Mouse (Mus musculus) heart, embryonic 14.5 days (tissue): ENCODE results near the gene Lbhd2. TPM values are rescaled to one million over a fixed set of nuclear protein-coding genes. Genes with fewer than 3 reads are reported as not detected.
A peak's percentile ranks its signal among the peaks of the same experiment; 100 is the strongest.

Source experiments
- ATAC-seq: fragments of 200-750 bp; cut with Nextera tagmentation; 2 replicates; pipeline ENCODE4 v1.8.0; 2017; ENCODE audit warnings: low read depth, moderate TSS enrichment; ENCODE audit not compliant: insufficient number of reproducible peaks, insufficient read depth, low FRiP score
- H3K27ac ChIP-seq, 2 experiments: fragments of 200-500 bp in 1 of 2; fragments of 300-500 bp in 1 of 2; sonication (generic) in 1 of 2; replicated peaks in 1 of 2; 2 replicates each; pipeline ENCODE4 v1.5.1; 2012 to 2014; ENCODE audit warnings: low read depth in 2 of 2, low read length in 2 of 2, control low read depth in 1 of 2, mild to moderate bottlenecking in 1 of 2, mixed read lengths in 1 of 2; ENCODE audit not compliant: control insufficient read depth in 1 of 2, insufficient read depth in 1 of 2
- H3K27me3 ChIP-seq: fragments of 300-500 bp; sonication (generic); 2 replicates; pipeline ENCODE4 v1.6.1; 2014; ENCODE audit warnings: mild to moderate bottlenecking, low read length, control low read depth; ENCODE audit not compliant: control insufficient read depth, insufficient read depth
- H3K36me3 ChIP-seq: fragments of 300-500 bp; sonication (generic); 2 replicates; pipeline ENCODE4 v1.6.1; 2014; ENCODE audit warnings: mild to moderate bottlenecking, control low read depth, low read length, mixed read lengths; ENCODE audit not compliant: control insufficient read depth, insufficient read depth
- H3K4me1 ChIP-seq, 2 experiments: fragments of 200-500 bp in 1 of 2; fragments of 300-500 bp in 1 of 2; sonication (generic) in 1 of 2; 2 replicates each; pipeline ENCODE4 v1.6.1; 2012 to 2014; ENCODE audit warnings: low read length in 2 of 2, control low read depth in 1 of 2, mixed read lengths in 1 of 2; ENCODE audit not compliant: control insufficient read depth in 2 of 2, insufficient read depth in 2 of 2
- H3K4me2 ChIP-seq: fragments of 300-500 bp; sonication (generic); 2 replicates; pipeline ENCODE4 v1.6.1; 2014; ENCODE audit warnings: mild to moderate bottlenecking, low read length
- H3K4me3 ChIP-seq, 2 experiments: fragments of 200-500 bp in 1 of 2; fragments of 300-500 bp in 1 of 2; sonication (generic) in 1 of 2; 2 replicates each; pipeline ENCODE4 v1.5.1; 2012 to 2014; ENCODE audit warnings: low read length in 2 of 2, mild to moderate bottlenecking in 2 of 2, control low read depth in 1 of 2, low read depth in 1 of 2, moderate library complexity in 1 of 2; ENCODE audit not compliant: control insufficient read depth in 1 of 2, insufficient read depth in 1 of 2
- H3K9ac ChIP-seq: fragments of 300-500 bp; sonication (generic); 2 replicates; pipeline ENCODE4 v1.6.1; 2014; ENCODE audit warnings: mild to moderate bottlenecking, low read length
- H3K9me3 ChIP-seq: fragments of 300-500 bp; sonication (generic); 2 replicates; pipeline ENCODE4 v1.6.1; 2016; ENCODE audit warnings: low read length, control low read depth; ENCODE audit not compliant: control insufficient read depth
- WGBS: fragments of 180-500 bp; shearing (Covaris S2); extraction: QIAGEN DNeasy Blood & Tissue Kit; methylation state at CpG from one replicate; pipeline ENCODE4 v1.1.7; 2014; 5-methylcytosine and 5-hydroxymethylcytosine counted together
- polyA plus RNA-seq: library from polyadenylated mRNA; unstranded; fragments of >200 nt; fragmentation: Nextera tagmentation; extraction: Ambion mirVana; gene quantifications from 2 replicates; pipeline ENCODE4 v1.2.1, GENCODE M21; 2014

Gene Lbhd2
- polyA plus RNA-seq, 1 experiment from 2014 or later, result 1.2 TPM

GRCm38 (mm10) chr12:111434164-111434744 lies 27.6 kb downstream of the Lbhd2 start:
- Histone ChIP-seq H3K9ac (no peak overlapping the region), H3K36me3 (no peaks in the 10 kb centered on the region), H3K9me3 (no peaks in the 10 kb centered on the region), H3K4me1 (peaks cover 27 to 48% of the 10 kb centered on the region in 2 experiments), H3K27me3 (peaks cover 53% of the 10 kb centered on the region), H3K4me3 (no peak overlapping the region), H3K27ac (peak overlapping the region; percentile 42 to 72; a peak in 3 of 4 replicates), H3K4me2 (peak overlapping the region; percentile 3; the same call in 1 of the 2 replicates)
- no peak; the same call in 1 of the 2 replicates for ATAC-seq
- WGBS, result 38% methylated on average over 6 of the region's 7 CpGs

- no peak overlapping the region for H3K4me3 ChIP-seq
- no peak overlapping the region for H3K9ac ChIP-seq
- WGBS, result 13% methylated on average over 8 of the region's 8 CpGs
- peak overlapping the region; percentile 3; the same call in 1 of the 2 replicates for H3K4me2 ChIP-seq
- no peaks in the 10 kb centered on the region for H3K9me3 ChIP-seq
- peak overlapping the region; percentile 42 to 72; a peak in 3 of 4 replicates for H3K27ac ChIP-seq
- no peaks in the 10 kb centered on the region for H3K36me3 ChIP-seq
- H3K27me3 ChIP-seq, result peaks cover 51% of the 10 kb centered on the region
- ATAC-seq, result peak; percentile 57
- H3K4me1 ChIP-seq, result peaks cover 22 to 42% of the 10 kb centered on the region in 2 experiments
These were observed 28.2 kb downstream of the Lbhd2 start for GRCm38 (mm10) chr12:111434745-111435327.

- Histone ChIP-seq H3K9ac (no peak overlapping the region), H3K27me3 (peaks cover 45% of the 10 kb centered on the region), H3K4me1 (peaks cover 9 to 29% of the 10 kb centered on the region in 2 experiments), H3K27ac (no peak overlapping the region), H3K4me3 (no peak overlapping the region), H3K4me2 (no peak overlapping the region), H3K9me3 (no peaks in the 10 kb centered on the region), H3K36me3 (no peaks in the 10 kb centered on the region)
- ATAC-seq, result no peak
- 78% methylated on average over 3 of the region's 3 CpGs for WGBS
These were observed 29.6 kb downstream of the Lbhd2 start for GRCm38 (mm10) chr12:111436170-111436569.

GRCm38 (mm10) chr12:111436640-111437039 lies 30.0 kb downstream of the Lbhd2 start:
- no peak for ATAC-seq
- Histone ChIP-seq H3K36me3 (no peaks in the 10 kb centered on the region), H3K4me2 (no peak overlapping the region), H3K4me1 (peaks cover 9 to 24% of the 10 kb centered on the region in 2 experiments), H3K4me3 (no peak overlapping the region), H3K27ac (no peak overlapping the region), H3K27me3 (peaks cover 45% of the 10 kb centered on the region), H3K9ac (no peak overlapping the region), H3K9me3 (no peaks in the 10 kb centered on the region)
- WGBS, result 49% methylated on average over 8 of the region's 8 CpGs

GRCm38 (mm10) chr12:111437222-111437900 lies 30.8 kb downstream of the Lbhd2 start:
- no peak for ATAC-seq
- Histone ChIP-seq H3K4me2 (no peak overlapping the region), H3K4me3 (no peak overlapping the region), H3K27ac (no peak overlapping the region), H3K9me3 (no peaks in the 10 kb centered on the region), H3K9ac (no peak overlapping the region), H3K27me3 (peaks cover 45% of the 10 kb centered on the region), H3K36me3 (no peaks in the 10 kb centered on the region), H3K4me1 (peaks cover 11 to 27% of the 10 kb centered on the region in 2 experiments)
- 67% methylated on average over 5 of the region's 5 CpGs for WGBS

- Histone ChIP-seq H3K4me2 (no peak overlapping the region), H3K4me1 (peaks cover 15 to 31% of the 10 kb centered on the region in 2 experiments), H3K4me3 (no peak overlapping the region), H3K27me3 (peaks cover 51% of the 10 kb centered on the region), H3K36me3 (no peaks in the 10 kb centered on the region), H3K9me3 (no peaks in the 10 kb centered on the region), H3K27ac (no peak overlapping the region), H3K9ac (no peak overlapping the region)
- no peak for ATAC-seq
- WGBS, result 82% methylated on average over 6 of the region's 6 CpGs
These were observed 32.2 kb downstream of the Lbhd2 start for GRCm38 (mm10) chr12:111438850-111439249.

GRCm38 (mm10) chr12:111440701-111441373 lies 34.2 kb downstream of the Lbhd2 start:
- Histone ChIP-seq H3K4me1 (peaks cover 9 to 22% of the 10 kb centered on the region in 2 experiments), H3K9me3 (no peaks in the 10 kb centered on the region), H3K4me3 (no peak overlapping the region), H3K36me3 (no peaks in the 10 kb centered on the region), H3K9ac (no peak overlapping the region), H3K27ac (no peak overlapping the region), H3K4me2 (no peak overlapping the region), H3K27me3 (peaks cover 66% of the 10 kb centered on the region)
- no peak for ATAC-seq
- WGBS, result 90% methylated on average over 9 of the region's 9 CpGs
